Mouse (Mus musculus) mature B cell (primary cell): ENCODE data around the gene Tmod2.

Experiments used
- in situ Hi-C: fragments of 300-500 bp; cut with MboI; formaldehyde crosslinking; loops from 2 replicates; pipeline ENCODE4 v1.14.3; 2019

Tmod2 gene

GRCm38 (mm10) chr9:75600166-75600934 lies 10.8 kb downstream of the Tmod2 start:
- in situ Hi-C loops = no loop called here

GRCm38 (mm10) chr9:75599191-75599841 lies 11.8 kb downstream of the Tmod2 start:
- in situ Hi-C loops = no loop called here

GRCm38 (mm10) chr9:75597596-75597995 lies 13.5 kb downstream of the Tmod2 start:
- in situ Hi-C loops = no loop called here

- in situ Hi-C loops = no loop called here
These were observed 14.1 kb downstream of the Tmod2 start for GRCm38 (mm10) chr9:75597036-75597435.

- in situ Hi-C loops = no loop called here
These were observed 17.6 kb downstream of the Tmod2 start for GRCm38 (mm10) chr9:75593481-75593880.

GRCm38 (mm10) chr9:75589850-75590790 lies 21.0 kb downstream of the Tmod2 start:
- in situ Hi-C loops = no loop called here

GRCm38 (mm10) chr9:75581694-75582350 lies 29.3 kb downstream of the Tmod2 start:
- in situ Hi-C loops = no loop called here

GRCm38 (mm10) chr9:75579321-75579720 lies 31.8 kb downstream of the Tmod2 start:
- in situ Hi-C loops = no loop called here

GRCm38 (mm10) chr9:75571036-75571942 lies 39.8 kb downstream of the Tmod2 start:
- in situ Hi-C loops = no loop called here

GRCm38 (mm10) chr9:75568399-75568798 lies 42.7 kb downstream of the Tmod2 start:
- in situ Hi-C loops = no loop called here

GRCm38 (mm10) chr9:75564892-75565291 lies 46.2 kb downstream of the Tmod2 start:
- in situ Hi-C loops = no loop called here

GRCm38 (mm10) chr9:75563622-75564021 lies 47.5 kb downstream of the Tmod2 start:
- in situ Hi-C loops = no loop called here

GRCm38 (mm10) chr9:75563176-75563575 lies 47.9 kb downstream of the Tmod2 start:
- in situ Hi-C loops = no loop called here

GRCm38 (mm10) chr9:75561040-75561669 lies 50.0 kb downstream of the Tmod2 start:
- in situ Hi-C loops = no loop called here

- in situ Hi-C loops = no loop called here
These were observed 50.8 kb downstream of the Tmod2 start for GRCm38 (mm10) chr9:75560353-75560752.

GRCm38 (mm10) chr9:75559512-75560012 lies 51.6 kb downstream of the Tmod2 start, which contains the start of gene Tmod3:
Tmod3 (minus strand) TSS chr9:75559657.
- in situ Hi-C loops = no loop called here

- in situ Hi-C loops = no loop called here
These were observed 52.2 kb downstream of the Tmod2 start for GRCm38 (mm10) chr9:75558812-75559511.

GRCm38 (mm10) chr9:75558360-75558759 lies 52.8 kb downstream of the Tmod2 start:
- in situ Hi-C loops = no loop called here

- in situ Hi-C loops = no loop called here
These were observed 57.4 kb downstream of the Tmod2 start for GRCm38 (mm10) chr9:75553719-75554118.
